ENCODE assay signal across 18 mouse cellular contexts in the genomic region with DNA sequence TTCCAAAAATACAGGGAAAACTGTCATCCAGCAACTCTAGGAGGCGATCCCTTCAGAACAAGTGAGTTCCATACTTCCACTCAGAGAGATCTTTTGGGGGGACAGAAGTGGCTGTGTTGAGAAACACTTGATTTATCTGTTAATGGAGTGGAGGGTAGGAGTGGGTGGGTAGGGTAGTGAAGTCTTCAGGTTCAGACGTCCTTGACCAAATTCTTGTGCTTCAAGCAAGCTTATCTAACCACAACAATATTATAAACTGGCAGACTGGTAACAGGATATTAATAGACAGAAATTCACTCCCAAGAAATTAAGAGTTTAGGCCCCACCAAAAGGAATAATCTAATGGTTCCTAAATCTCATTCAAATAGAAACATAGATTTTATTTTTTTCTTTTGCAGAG. TPM values are rescaled to one million over a fixed set of nuclear protein-coding genes. Genes with fewer than 3 reads are reported as not detected.
DNase-seq lines count a peak whose midpoint lies in the region; ATAC-seq and TF ChIP-seq lines count a peak whose summit lies in the region.
"Had no signal": no experiment of that assay in that cellular context is flagged by ENCODE, and none has a peak within 500 bp of the region (broad histone marks: within the 10 kb centered on the region; RNA-seq: fewer than 3 reads in every experiment).

No protein-coding gene starts in this region.

- ATAC-seq in forebrain, postnatal 0 days = no peak
- no peak for ATAC-seq in hindbrain, embryonic 12.5 days (ENCODE audit: low FRiP score)
- no peak for ATAC-seq in lung, embryonic 15.5 days (ENCODE audit: borderline replicate concordance, extremely low read depth, low FRiP score, low TSS enrichment)
- no peak for ATAC-seq in neural tube, embryonic 15.5 days (ENCODE audit: low FRiP score)
- ATAC-seq: CD4-positive, CD25-positive, alpha-beta regulatory T cell, adult 4 months; forebrain, embryonic 15.5 days had no signal

- 83% methylated on average over 2 of the region's 2 CpGs for whole genome bisulfite sequencing in forebrain, postnatal 0 days
- 89% methylated on average over 2 of the region's 2 CpGs for WGBS in forebrain, embryonic 10.5 days
- WGBS in hindbrain, embryonic 10.5 days = 90% methylated on average over 2 of the region's 2 CpGs
- WGBS in hindbrain, embryonic 12.5 days = 95% methylated on average over 2 of the region's 2 CpGs
- 50% methylated on average over 2 of the region's 2 CpGs for WGBS in lung, embryonic 15.5 days
- 86% methylated on average over 2 of the region's 2 CpGs for WGBS in neural tube, embryonic 15.5 days

- H3K4me2 ChIP-seq in forebrain, postnatal 0 days (ENCODE audit: low read depth) = no peak overlapping the region
- H3K4me2 ChIP-seq in hindbrain, embryonic 12.5 days (replicated peaks) = no peak overlapping the region
- no peak overlapping the region for H3K4me2 ChIP-seq in lung, embryonic 15.5 days
- H3K4me2 ChIP-seq in neural tube, embryonic 15.5 days = no peak overlapping the region

- peaks cover 43% of the 10 kb centered on the region for H3K4me1 ChIP-seq in forebrain, postnatal 0 days (ENCODE audit: insufficient read depth)
- H3K4me1 ChIP-seq in forebrain, embryonic 10.5 days = peaks cover 83% of the 10 kb centered on the region
- peaks cover 92% of the 10 kb centered on the region for H3K4me1 ChIP-seq in hindbrain, embryonic 10.5 days (replicated peaks)
- H3K4me1 ChIP-seq in hindbrain, embryonic 12.5 days = peaks cover 79% of the 10 kb centered on the region
- H3K4me1 ChIP-seq in lung, embryonic 15.5 days = peaks cover 84% of the 10 kb centered on the region
- H3K4me1 ChIP-seq in neural tube, embryonic 15.5 days = peaks cover 89% of the 10 kb centered on the region

- H3K27ac ChIP-seq in forebrain, postnatal 0 days (ENCODE audit: low read depth, low read length) = no peak overlapping the region
- H3K27ac ChIP-seq in forebrain, embryonic 10.5 days = no peak overlapping the region
- H3K27ac ChIP-seq in hindbrain, embryonic 10.5 days = 0 out of 2 replicates have a peak overlapping the region, but pooled peaks have one; percentile 53
- no peak overlapping the region for H3K27ac ChIP-seq in hindbrain, embryonic 12.5 days
- H3K27ac ChIP-seq in lung, embryonic 15.5 days = peak overlapping the region; percentile 66; the same call in 1 of the 2 replicates
- H3K27ac ChIP-seq in neural tube, embryonic 15.5 days (replicated peaks) = peak overlapping the region; percentile 88; the same call in 1 of the 2 replicates
- H3K27ac ChIP-seq: embryonic facial prominence, embryonic 10.5 days had no signal

- no peak for TF ChIP-seq CTCF in forebrain, postnatal 0 days (IDR thresholded peaks at IDR 0.05; ENCODE audit: low read depth)

- no peak for DNase-seq in forebrain, postnatal 0 days
- DNase-seq in forebrain, embryonic 10.5 days (ENCODE audit: extremely low spot score, low spot score) = no peak
- no peak for DNase-seq in hindbrain, embryonic 10.5 days (ENCODE audit: low spot score)
- no peak for DNase-seq in lung, adult 18-20 months
- DNase-seq in left cerebral cortex, postnatal 4 days = no peak
- DNase-seq: adrenal gland, postnatal 10 days; kidney, adult 2 months; kidney, postnatal 4 days; right cerebral cortex, adult 18-20 months; thymus, adult 2 months had no signal

- no peaks in the 10 kb centered on the region for H3K27me3 ChIP-seq in forebrain, postnatal 0 days (ENCODE audit: insufficient read depth, low read length)
- H3K27me3 ChIP-seq in forebrain, embryonic 10.5 days (ENCODE audit: poor library complexity, severe bottlenecking) = peaks cover 5% of the 10 kb centered on the region
- H3K27me3 ChIP-seq in hindbrain, embryonic 10.5 days (ENCODE audit: insufficient read depth, poor library complexity, severe bottlenecking) = 0 out of 2 replicates have a peak, but pooled peaks cover 4% of the 10 kb centered on the region
- H3K27me3 ChIP-seq in hindbrain, embryonic 12.5 days = peaks cover under 1% of the 10 kb centered on the region; the same call in 1 of the 2 replicates
- no peaks in the 10 kb centered on the region for H3K27me3 ChIP-seq in lung, embryonic 15.5 days
- no peaks in the 10 kb centered on the region for H3K27me3 ChIP-seq in neural tube, embryonic 15.5 days (replicated peaks)
- H3K27me3 ChIP-seq: forebrain, embryonic 15.5 days; hindbrain, embryonic 15.5 days had no signal

- H3K9ac ChIP-seq in forebrain, postnatal 0 days = peak overlapping the region; percentile 88; the same call in 1 of the 2 replicates
- H3K9ac ChIP-seq in hindbrain, embryonic 12.5 days = no peak overlapping the region
- no peak overlapping the region for H3K9ac ChIP-seq in lung, embryonic 15.5 days
- no peak overlapping the region for H3K9ac ChIP-seq in neural tube, embryonic 15.5 days (replicated peaks)

- H3K9me3 ChIP-seq in forebrain, postnatal 0 days (ENCODE audit: low read length) = no peaks in the 10 kb centered on the region
- H3K9me3 ChIP-seq in forebrain, embryonic 10.5 days = no peaks in the 10 kb centered on the region
- no peaks in the 10 kb centered on the region for H3K9me3 ChIP-seq in hindbrain, embryonic 10.5 days
- no peaks in the 10 kb centered on the region for H3K9me3 ChIP-seq in hindbrain, embryonic 12.5 days (replicated peaks)
- H3K9me3 ChIP-seq in lung, embryonic 15.5 days = no peaks in the 10 kb centered on the region
- H3K9me3 ChIP-seq in neural tube, embryonic 15.5 days (replicated peaks) = no peaks in the 10 kb centered on the region
- H3K9me3 ChIP-seq: embryonic facial prominence, embryonic 10.5 days; forebrain, embryonic 15.5 days; hindbrain, embryonic 15.5 days had no signal

- peaks cover 9% of the 10 kb centered on the region; the same call in 1 of the 2 replicates for H3K36me3 ChIP-seq in forebrain, postnatal 0 days (ENCODE audit: insufficient read depth)
- H3K36me3 ChIP-seq in forebrain, embryonic 10.5 days (replicated peaks) = peaks cover 21% of the 10 kb centered on the region
- peaks cover 13% of the 10 kb centered on the region for H3K36me3 ChIP-seq in hindbrain, embryonic 10.5 days
- H3K36me3 ChIP-seq in hindbrain, embryonic 12.5 days = peaks cover 6% of the 10 kb centered on the region; the same call in 1 of the 2 replicates
- no peaks in the 10 kb centered on the region for H3K36me3 ChIP-seq in lung, embryonic 15.5 days
- 0 out of 2 replicates have a peak, but pooled peaks cover 4% of the 10 kb centered on the region for H3K36me3 ChIP-seq in neural tube, embryonic 15.5 days
- H3K36me3 ChIP-seq: forebrain, embryonic 15.5 days had no signal

- intact Hi-C loops in left cerebral cortex, postnatal 4 days (cut with DNase I) = no loop called here

- H3K4me3 ChIP-seq in forebrain, postnatal 0 days (ENCODE audit: low read depth, low read length) = no peak overlapping the region
- no peak overlapping the region for H3K4me3 ChIP-seq in forebrain, embryonic 10.5 days
- H3K4me3 ChIP-seq in hindbrain, embryonic 10.5 days = no peak overlapping the region
- no peak overlapping the region for H3K4me3 ChIP-seq in hindbrain, embryonic 12.5 days
- no peak overlapping the region for H3K4me3 ChIP-seq in lung, embryonic 15.5 days
- H3K4me3 ChIP-seq in neural tube, embryonic 15.5 days (replicated peaks) = no peak overlapping the region
- H3K4me3 ChIP-seq: embryonic facial prominence, embryonic 10.5 days; erythroblast, embryonic 14.5 days had no signal

RNA-seq across cellular contexts. Expression of gene Cry2, which starts 3.8 kb away (rescaled TPM):
- 26.5 and 36.7 TPM in 2 replicates for total RNA-seq in forebrain, postnatal 0 days (2014; rRNA removed)
- polyA plus RNA-seq in forebrain, postnatal 0 days (2015; fragmentation: Nextera tagmentation; extraction: Ambion mirVana) = 28.5 and 43.2 TPM in 2 replicates
- polyA plus RNA-seq in forebrain, embryonic 10.5 days (2016; fragmentation: Nextera tagmentation; extraction: Ambion mirVana) = 25.5 and 27.3 TPM in 2 replicates
- 26.0 and 31.7 TPM in 2 replicates for polyA plus RNA-seq in hindbrain, embryonic 10.5 days (2016; fragmentation: Nextera tagmentation; extraction: Ambion mirVana)
- polyA plus RNA-seq in hindbrain, embryonic 12.5 days (2016; fragmentation: Nextera tagmentation; extraction: Ambion mirVana) = 38.1 and 39.9 TPM in 2 replicates
- 23.6 and 25.7 TPM in 2 replicates for polyA plus RNA-seq in lung, embryonic 15.5 days (2015; fragmentation: Nextera tagmentation; extraction: Ambion mirVana)
- polyA plus RNA-seq in neural tube, embryonic 15.5 days (2015; fragmentation: Nextera tagmentation; extraction: Ambion mirVana) = 43.0 and 46.0 TPM in 2 replicates
- 10 to 100 TPM; 74.6 to 75.8 TPM for total RNA-seq in left cerebral cortex, postnatal 4 days (2021)

RNA-seq across cellular contexts. Expression of gene Mapk8ip1, which starts 29.0 kb away (rescaled TPM):
- 223 and 225 TPM in 2 replicates for total RNA-seq in forebrain, postnatal 0 days (2014; rRNA removed)
- polyA plus RNA-seq in forebrain, postnatal 0 days (2015; fragmentation: Nextera tagmentation; extraction: Ambion mirVana) = 129 and 150 TPM in 2 replicates
- 47.0 and 48.1 TPM in 2 replicates for polyA plus RNA-seq in forebrain, embryonic 10.5 days (2016; fragmentation: Nextera tagmentation; extraction: Ambion mirVana)
- 55.0 and 75.5 TPM in 2 replicates for polyA plus RNA-seq in hindbrain, embryonic 10.5 days (2016; fragmentation: Nextera tagmentation; extraction: Ambion mirVana)
- polyA plus RNA-seq in hindbrain, embryonic 12.5 days (2016; fragmentation: Nextera tagmentation; extraction: Ambion mirVana) = 112 and 115 TPM in 2 replicates
- polyA plus RNA-seq in lung, embryonic 15.5 days (2015; fragmentation: Nextera tagmentation; extraction: Ambion mirVana) = 15.1 and 15.2 TPM in 2 replicates
- 134 and 169 TPM in 2 replicates for polyA plus RNA-seq in neural tube, embryonic 15.5 days (2015; fragmentation: Nextera tagmentation; extraction: Ambion mirVana)
- total RNA-seq in left cerebral cortex, postnatal 4 days (2021) = 100 to 1,000 TPM; 306 to 339 TPM

RNA-seq across cellular contexts. Expression of gene Slc35c1, which starts 30.2 kb away (rescaled TPM):
- total RNA-seq in forebrain, postnatal 0 days (2014; rRNA removed) = 4.6 and 9.1 TPM in 2 replicates
- 13.1 and 14.4 TPM in 2 replicates for polyA plus RNA-seq in forebrain, postnatal 0 days (2015; fragmentation: Nextera tagmentation; extraction: Ambion mirVana)
- polyA plus RNA-seq in forebrain, embryonic 10.5 days (2016; fragmentation: Nextera tagmentation; extraction: Ambion mirVana) = 14.2 and 14.4 TPM in 2 replicates
- 13.8 and 14.0 TPM in 2 replicates for polyA plus RNA-seq in hindbrain, embryonic 10.5 days (2016; fragmentation: Nextera tagmentation; extraction: Ambion mirVana)
- polyA plus RNA-seq in hindbrain, embryonic 12.5 days (2016; fragmentation: Nextera tagmentation; extraction: Ambion mirVana) = 11.9 and 12.5 TPM in 2 replicates
- polyA plus RNA-seq in lung, embryonic 15.5 days (2015; fragmentation: Nextera tagmentation; extraction: Ambion mirVana) = 15.6 and 16.7 TPM in 2 replicates
- 16.6 and 22.1 TPM in 2 replicates for polyA plus RNA-seq in neural tube, embryonic 15.5 days (2015; fragmentation: Nextera tagmentation; extraction: Ambion mirVana)
- 10 to 100 TPM; 18.0 to 18.1 TPM for total RNA-seq in left cerebral cortex, postnatal 4 days (2021)

RNA-seq across cellular contexts. Expression of gene 1700029I15Rik, which starts 47.8 kb away (rescaled TPM):
- total RNA-seq in forebrain, postnatal 0 days (2014; rRNA removed) = 2.3 and 2.6 TPM in 2 replicates
- 2.4 and 3.1 TPM in 2 replicates for polyA plus RNA-seq in forebrain, postnatal 0 days (2015; fragmentation: Nextera tagmentation; extraction: Ambion mirVana)
- polyA plus RNA-seq in forebrain, embryonic 10.5 days (2016; fragmentation: Nextera tagmentation; extraction: Ambion mirVana) = 3.9 and 4.4 TPM in 2 replicates
- polyA plus RNA-seq in hindbrain, embryonic 10.5 days (2016; fragmentation: Nextera tagmentation; extraction: Ambion mirVana) = 3.3 and 4.3 TPM in 2 replicates
- 7.6 and 8.1 TPM in 2 replicates for polyA plus RNA-seq in hindbrain, embryonic 12.5 days (2016; fragmentation: Nextera tagmentation; extraction: Ambion mirVana)
- polyA plus RNA-seq in lung, embryonic 15.5 days (2015; fragmentation: Nextera tagmentation; extraction: Ambion mirVana) = 2.5 and 3.0 TPM in 2 replicates
- polyA plus RNA-seq in neural tube, embryonic 15.5 days (2015; fragmentation: Nextera tagmentation; extraction: Ambion mirVana) = 7.1 and 8.0 TPM in 2 replicates
- 1 to 10 TPM; 2.8 to 3.2 TPM for total RNA-seq in left cerebral cortex, postnatal 4 days (2021)

RNA-seq across cellular contexts. Expression of gene Large2, which starts 55.4 kb away (rescaled TPM):
- 0.10 and 1.8 TPM in 2 replicates for total RNA-seq in forebrain, postnatal 0 days (2014; rRNA removed)
- polyA plus RNA-seq in forebrain, postnatal 0 days (2015; fragmentation: Nextera tagmentation; extraction: Ambion mirVana) = 1.1 and 1.5 TPM in 2 replicates
- polyA plus RNA-seq in forebrain, embryonic 10.5 days (2016; fragmentation: Nextera tagmentation; extraction: Ambion mirVana) = 31.9 and 33.5 TPM in 2 replicates
- 7.8 and 12.5 TPM in 2 replicates for polyA plus RNA-seq in hindbrain, embryonic 10.5 days (2016; fragmentation: Nextera tagmentation; extraction: Ambion mirVana)
- 5.4 and 7.0 TPM in 2 replicates for polyA plus RNA-seq in hindbrain, embryonic 12.5 days (2016; fragmentation: Nextera tagmentation; extraction: Ambion mirVana)
- 17.0 and 18.7 TPM in 2 replicates for polyA plus RNA-seq in lung, embryonic 15.5 days (2015; fragmentation: Nextera tagmentation; extraction: Ambion mirVana)
- 0.95 and 2.5 TPM in 2 replicates for polyA plus RNA-seq in neural tube, embryonic 15.5 days (2015; fragmentation: Nextera tagmentation; extraction: Ambion mirVana)
- total RNA-seq in left cerebral cortex, postnatal 4 days (2021) = under 1 TPM; 0.60 to 0.72 TPM
- polyA plus RNA-seq: CD4-positive, CD25-positive, alpha-beta regulatory T cell, adult 4 months; erythroblast, embryonic 14.5 days had no signal

Comparison
In these comparisons a context has a peak if more than half of its experiments do, and no peak if none do; other contexts are left out.
1. H3K27ac ChIP-seq: peak in hindbrain, embryonic 10.5 days (single experiment), lung, embryonic 15.5 days (single experiment) and neural tube, embryonic 15.5 days (single experiment); none in forebrain, postnatal 0 days (single experiment), forebrain, embryonic 10.5 days (single experiment) and hindbrain, embryonic 12.5 days (single experiment).